Mouse (Mus musculus) cerebral cortex, adult 2 months (tissue): ENCODE results near the gene Tmem150a.

ENCODE experiments used
- WGBS: fragments of 180-500 bp; shearing (Covaris S2); methylation state at CpG from one replicate; pipeline ENCODE4 v1.1.7; 2018; 5-methylcytosine and 5-hydroxymethylcytosine counted together

The Tmem150a gene

DNA sequence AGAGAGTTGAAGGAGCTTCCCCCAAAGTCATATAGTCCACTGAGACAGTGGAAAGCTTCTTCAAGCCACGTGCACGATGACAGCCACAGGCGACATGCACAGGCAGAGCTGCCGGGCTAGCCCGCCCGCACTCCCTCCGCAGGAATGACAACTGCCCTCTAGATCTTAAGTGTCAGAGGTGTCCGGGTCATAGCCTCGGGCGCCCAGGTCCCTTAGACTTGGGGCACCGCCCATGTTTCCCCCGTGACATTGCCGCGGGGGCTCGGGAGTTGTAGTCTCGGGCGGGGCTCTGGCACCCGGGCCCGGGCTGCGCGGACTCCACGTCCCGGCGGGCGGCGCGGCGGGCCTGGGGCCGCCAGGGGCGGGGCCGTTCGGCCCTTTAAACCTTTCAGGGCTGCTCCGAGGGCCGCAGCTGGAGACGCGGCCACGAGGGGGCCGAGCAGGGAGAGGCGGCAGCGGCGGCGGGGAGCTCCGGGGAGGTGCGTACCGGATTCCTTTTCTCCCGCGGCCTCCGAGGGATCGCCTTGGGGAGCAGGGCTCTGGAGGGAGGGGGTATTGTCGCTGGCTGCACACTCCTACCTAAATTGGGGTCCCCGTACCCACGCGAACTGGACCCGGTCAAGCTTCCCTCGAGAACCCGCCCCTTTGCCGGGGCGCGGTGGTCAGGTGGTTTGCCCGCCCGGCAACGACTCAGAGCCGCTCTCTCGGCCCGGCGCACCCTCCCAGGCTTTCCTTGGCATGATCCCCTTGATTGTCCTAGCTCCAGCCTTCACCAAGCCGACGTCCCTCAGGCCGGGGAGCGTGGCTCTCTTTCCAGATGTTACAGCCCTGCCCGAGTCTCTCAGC lies at the start of gene Tmem150a:
TSS of gene Tmem150a (plus strand) at position 382 of the 846 bp plus-strand sequence.
- under 1% methylated on average over 70 of the region's 71 CpGs for WGBS

DNA sequence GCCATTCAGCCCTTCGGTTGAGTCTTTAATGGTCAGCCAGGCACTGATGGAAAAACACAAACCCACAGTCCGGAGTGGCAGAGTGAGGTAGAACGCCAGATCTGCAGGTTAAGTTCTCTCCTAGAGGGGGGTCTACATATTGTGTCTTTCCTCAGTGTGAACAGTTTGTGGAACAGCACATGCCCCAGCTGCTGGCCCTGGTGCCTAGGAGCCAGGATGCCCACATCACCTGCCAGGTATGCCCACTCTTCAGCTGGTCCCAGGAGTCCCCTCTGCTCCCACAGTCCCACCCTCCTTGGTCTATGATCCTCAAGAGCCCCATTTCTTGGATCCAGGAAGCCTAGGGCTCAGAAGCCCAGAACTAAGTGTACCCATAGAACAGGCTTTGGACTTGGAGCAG lies 43.0 kb upstream of the Tmem150a start:
- 93% methylated on average over 3 of the region's 3 CpGs for WGBS

DNA sequence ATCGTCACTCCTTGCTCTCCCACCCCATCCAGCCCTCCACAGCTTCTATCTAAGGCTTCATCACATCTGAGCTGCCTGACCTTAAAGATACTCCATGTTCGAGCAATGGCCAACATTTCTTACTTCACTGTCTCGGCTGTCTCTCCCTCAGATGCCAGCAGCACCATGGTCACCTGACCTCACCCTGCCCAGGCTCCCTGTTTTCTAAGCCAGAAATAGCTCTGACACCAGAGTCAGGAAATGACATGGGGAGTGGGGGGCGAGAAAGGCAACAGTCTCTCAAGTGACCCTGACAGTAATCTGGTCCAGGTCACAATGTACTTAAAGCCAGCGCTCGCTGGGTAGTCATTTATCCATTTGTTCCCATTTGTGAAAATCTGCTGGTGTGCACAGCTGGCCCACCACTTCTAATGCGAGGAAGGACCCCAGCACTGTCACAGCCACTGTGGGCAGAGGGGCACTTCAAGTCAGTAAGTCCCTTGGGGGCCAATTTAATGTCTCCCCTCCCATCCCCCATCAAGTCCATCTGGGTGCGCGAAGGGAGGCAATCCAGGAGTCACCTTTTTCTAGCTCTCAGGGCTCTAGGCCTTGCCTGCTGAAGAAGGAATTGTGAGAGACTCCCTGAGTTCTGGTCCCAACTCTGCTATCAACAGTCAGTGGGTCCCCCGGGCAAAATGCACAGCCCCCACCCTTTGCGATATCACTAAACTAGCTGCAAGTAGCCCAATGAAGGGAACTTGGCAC lies 42.0 kb upstream of the Tmem150a start:
- 90% methylated on average over 11 of the region's 11 CpGs for WGBS

DNA sequence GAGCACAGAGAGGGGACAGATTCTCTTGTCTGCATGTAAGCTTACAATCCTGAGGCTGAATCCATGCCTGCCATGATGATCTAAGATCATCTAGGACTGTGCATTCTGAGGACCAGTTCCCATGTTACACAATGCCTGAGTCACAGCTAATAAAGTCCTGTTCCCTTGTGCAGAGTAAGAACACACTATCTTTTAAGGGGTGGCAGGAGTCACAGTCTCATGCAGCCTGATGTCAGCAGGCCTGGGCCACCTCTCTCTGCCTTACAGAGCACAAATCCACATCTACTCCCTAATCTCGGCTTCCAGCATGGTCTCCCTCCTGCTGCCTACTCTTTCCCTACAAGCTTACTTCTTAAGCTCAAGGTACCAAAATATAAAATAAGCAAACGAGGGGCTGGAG lies 39.9 kb upstream of the Tmem150a start:
- 76% methylated on average over 2 of the region's 2 CpGs for WGBS

DNA sequence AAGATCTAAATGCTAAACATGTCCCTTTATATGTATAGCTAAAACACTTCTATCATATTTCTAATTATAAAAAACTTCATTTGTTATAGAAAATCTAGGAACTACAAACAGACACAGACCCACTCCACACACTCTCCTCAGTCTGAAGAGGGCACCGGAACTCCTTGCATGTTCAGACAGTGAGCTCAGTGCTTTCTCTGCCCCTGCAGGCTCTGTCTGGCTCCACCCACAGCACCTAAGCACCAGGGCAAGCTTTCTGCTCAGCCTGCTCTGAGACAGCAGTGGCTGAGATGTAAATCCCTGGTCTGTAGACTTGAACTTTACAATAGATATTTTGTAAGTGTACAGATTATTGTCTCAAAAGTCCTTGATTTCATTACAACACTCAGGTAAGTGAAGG lies 39.2 kb upstream of the Tmem150a start:
- WGBS = 87% methylated on average over 1 of the region's 1 CpGs

DNA sequence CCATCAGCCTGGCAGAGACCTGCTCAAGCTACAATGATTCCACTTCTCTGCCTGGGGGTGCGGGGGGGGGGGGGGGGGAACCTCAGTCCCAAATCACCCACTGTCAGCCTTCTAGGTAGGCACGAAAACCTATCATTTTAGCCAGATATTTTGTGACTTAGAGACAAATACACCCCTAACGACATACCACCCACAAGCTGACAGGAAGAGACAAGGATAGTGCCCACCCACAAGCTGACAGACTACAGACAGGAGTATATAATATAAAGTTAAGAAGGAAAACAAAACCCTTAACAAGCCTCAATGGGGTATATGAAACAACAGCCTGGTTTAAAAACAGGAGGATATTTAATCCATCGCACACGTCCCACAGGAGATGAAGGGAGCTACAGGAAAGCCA lies 36.8 kb upstream of the Tmem150a start:
- WGBS = 58% methylated on average over 5 of the region's 5 CpGs

DNA sequence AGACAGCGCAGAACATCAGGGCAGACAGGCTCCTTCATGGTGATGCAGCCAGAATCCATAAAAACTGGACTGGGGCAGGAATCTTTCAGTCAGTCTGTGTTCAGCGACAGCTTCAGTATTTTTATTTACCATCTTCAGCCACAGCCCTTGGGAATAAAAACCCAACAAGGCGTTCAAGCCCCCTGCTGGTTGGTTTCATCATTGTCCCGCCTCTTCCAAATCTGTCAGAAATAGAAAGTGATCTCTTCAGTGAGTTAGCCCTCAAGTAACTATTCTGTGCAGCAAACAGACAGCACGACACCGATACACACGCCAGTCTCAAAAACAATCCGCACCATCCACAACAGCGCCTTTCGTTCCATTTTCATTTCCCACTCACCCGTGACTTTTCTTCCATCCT lies 36.2 kb upstream of the Tmem150a start:
- WGBS = 67% methylated on average over 11 of the region's 11 CpGs

DNA sequence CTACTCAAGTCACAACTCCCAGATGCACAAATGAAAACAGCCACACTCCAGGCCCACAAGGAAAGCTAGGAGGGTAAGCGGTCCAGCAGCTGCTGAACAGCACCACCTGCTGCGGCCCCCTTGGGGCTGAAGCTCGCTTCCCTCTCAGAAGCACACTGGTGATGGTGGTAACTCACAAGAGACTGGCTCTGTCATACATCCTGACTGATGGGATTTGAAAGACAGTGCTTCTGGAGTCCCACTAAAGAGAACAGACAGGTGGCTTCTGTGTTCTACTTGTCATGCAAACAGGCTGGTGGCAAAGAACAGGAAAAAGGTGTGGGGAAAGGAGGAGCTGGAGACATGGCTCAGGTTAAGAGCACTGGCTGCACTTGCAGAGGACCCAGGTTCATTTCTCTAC lies 32.3 kb upstream of the Tmem150a start:
- WGBS = 95% methylated on average over 3 of the region's 3 CpGs

DNA sequence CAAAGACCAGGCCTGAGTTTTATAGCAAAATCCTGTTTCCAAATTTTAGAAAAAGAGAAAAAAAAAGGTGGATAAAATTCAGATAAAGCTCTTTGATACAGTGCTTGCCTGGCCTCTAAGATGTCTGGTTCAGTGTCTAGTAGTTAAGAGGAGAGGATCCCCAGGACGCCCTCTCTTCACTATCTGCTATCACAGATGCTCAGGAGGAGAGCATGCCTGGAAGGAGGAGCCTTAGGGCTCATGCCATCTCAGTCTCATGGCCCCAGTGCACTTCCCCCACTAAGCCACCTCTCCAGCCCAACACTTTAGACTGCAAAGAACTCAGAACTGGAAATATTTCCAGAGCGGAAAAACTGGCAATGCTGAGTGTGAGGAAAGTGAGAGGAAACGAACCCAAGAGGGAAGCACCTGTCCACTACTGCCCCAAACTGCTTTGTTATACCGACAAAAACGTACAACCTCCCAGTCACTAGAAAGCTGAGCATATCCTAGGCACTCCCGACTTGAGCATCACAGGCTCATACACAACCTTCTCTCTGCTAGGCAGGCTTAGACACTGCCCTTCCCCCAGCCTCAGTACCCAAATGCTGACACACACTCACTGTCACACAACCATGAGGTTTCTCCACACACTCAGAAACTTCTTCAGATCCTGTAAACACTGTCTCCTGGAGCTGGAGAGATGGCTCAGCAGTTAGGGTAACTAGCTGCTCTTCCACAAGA lies 31.3 kb upstream of the Tmem150a start:
- WGBS = 95% methylated on average over 6 of the region's 6 CpGs

DNA sequence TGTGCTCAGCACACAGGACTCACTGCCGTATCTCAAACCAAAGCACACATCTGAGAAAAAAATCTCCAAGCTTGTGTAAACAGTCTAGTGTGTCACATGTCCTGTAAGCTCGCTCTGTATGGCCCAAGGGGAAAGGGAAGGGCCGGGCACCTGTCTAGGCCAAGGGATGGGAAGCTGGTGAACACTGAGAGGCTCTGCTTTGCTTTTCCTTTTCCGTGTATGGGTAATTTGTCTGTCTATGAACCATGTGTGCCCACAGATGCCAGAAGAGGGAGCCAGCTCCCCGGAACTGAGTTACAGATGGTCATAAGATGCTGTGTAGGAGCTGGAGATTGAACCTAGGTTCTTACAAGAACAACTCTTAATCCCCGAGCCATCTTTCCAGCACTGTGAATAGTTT lies 29.0 kb upstream of the Tmem150a start:
- WGBS = 55% methylated on average over 6 of the region's 6 CpGs

DNA sequence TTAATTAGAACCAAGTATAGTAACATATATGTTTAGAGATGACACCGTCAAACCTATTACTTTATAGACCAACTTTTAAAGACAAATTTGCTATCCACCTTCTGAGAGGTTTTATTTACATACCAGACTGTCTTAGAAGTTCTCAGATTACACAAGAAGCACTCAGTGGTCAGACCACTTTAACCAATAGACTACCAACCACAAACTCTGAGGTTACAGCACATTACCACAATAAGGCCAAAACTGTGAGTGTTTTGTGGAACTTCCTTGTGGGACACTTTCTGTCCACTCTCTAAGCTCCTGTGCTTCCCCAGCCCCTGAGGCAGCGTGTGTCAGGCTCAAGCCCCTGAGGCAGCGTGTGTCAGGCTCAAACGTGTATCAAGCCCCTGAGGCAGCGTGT lies 26.2 kb upstream of the Tmem150a start:
- WGBS = 92% methylated on average over 5 of the region's 5 CpGs

DNA sequence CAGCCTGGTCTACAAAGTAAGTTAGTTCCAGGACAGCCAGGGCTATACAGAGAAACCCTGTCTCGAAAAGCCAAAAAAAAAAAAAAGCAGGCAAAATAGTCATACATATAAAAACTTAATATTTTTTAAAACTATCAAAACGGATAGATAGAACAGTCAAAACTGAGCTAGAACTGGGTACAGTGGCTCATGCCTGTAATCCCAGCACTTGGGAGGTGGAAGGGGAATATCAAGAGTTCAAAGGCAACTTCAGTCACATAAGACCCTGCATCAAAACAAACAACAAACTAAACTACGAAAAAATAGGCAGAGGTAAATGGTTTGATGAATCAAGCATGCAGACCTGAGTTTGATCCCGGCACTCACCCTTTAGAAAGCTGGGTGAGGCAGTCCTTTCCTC lies 25.1 kb upstream of the Tmem150a start:
- 94% methylated on average over 4 of the region's 4 CpGs for WGBS

DNA sequence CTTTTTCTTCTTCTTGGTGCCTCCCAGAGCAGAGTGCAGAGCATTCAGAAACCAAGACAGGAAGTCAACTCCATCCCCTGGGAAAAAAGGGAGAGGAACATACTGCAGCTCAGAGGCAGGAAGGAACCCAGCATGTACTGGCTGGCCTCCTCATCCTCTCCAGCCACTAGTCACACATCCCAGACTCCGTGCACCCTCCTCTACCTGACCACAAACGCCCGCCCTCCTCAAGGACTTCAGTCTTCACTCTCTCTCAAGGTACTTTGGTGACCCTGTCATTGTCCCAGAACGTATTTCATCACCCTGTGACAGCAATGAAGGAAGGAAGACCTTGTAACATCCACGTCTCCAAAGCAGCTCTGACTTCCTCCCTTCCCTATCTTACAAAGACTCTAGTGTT lies 22.1 kb upstream of the Tmem150a start:
- WGBS = 79% methylated on average over 5 of the region's 5 CpGs

DNA sequence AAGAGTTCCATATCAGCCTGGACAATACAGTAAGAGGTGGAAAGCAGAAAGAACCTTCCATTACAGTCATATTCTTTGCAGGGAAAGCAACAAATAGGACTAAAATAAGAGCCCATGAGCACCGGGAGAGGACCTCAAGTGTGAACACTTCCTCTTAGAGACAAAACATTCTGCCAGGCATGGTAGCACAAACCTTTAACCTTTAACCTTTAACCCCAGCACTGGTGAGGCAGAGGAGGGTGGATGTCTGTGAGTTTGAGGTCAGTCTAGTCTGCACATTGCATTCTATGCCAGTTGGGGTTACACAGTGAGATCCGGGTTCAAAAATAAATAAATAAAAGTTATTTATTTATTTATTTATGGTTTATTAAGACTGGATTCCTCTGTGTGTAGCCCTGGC lies 14.8 kb upstream of the Tmem150a start:
- 69% methylated on average over 2 of the region's 2 CpGs for WGBS

DNA sequence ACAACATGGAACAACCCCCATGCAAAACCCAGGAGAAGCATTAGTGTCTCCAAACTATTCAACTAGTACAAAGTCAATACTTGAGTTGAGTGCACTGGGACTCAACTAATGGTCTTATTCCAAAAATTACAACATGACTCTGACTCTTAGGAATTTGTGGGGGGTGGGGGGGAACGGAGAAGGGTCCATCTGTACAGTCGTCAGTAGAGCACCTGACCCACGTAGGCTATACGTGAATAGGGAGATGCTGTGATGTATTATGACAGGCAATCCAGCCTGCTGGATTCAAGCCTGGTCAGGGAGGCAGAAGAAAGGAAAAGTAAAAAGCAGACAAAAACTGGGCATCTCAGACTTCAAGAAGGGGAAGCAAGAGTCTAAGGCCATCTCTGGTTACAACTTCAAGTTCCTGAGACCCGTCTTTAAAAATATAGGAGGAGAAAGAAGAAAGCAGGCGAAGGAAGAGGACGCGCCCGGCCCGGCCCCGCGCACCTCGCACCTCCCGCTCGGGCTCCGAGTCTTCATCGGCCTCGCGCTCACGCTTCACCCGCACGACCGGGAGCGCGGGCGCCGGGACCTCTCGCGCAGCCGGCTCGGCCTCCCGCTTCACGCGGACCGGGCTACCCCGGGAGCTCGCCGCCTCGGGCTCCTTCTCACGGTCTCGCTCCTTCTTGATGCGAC lies 10.7 kb upstream of the Tmem150a start:
- WGBS = 1% methylated on average over 42 of the region's 42 CpGs

DNA sequence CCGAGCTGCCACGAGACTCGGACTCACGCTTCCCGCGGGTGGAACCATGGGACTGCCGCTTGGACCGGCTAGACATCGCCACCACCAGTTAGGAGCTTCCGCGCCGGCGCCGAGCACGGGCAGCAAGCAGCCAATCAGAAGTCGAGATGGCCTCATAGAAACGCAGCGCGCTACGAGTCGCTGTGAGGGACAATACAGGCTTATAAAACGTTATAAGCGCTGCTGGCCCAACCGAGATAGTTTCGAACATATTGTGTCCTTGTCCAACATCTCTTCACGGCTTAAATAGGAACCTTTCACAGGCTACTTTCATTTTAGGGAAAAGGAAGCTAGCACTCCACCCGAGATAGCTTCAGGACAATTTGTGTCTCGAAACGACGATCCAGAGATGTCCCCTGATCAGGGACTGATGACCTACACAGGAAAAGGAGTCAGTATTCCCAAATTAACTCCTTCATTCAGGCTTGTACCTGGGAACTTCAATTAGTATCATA lies 10.1 kb upstream of the Tmem150a start, which contains the start of gene Usp39:
TSS of gene Usp39 (minus strand) at position 111 of the 494 bp plus-strand sequence.
- WGBS = 1% methylated on average over 30 of the region's 30 CpGs

DNA sequence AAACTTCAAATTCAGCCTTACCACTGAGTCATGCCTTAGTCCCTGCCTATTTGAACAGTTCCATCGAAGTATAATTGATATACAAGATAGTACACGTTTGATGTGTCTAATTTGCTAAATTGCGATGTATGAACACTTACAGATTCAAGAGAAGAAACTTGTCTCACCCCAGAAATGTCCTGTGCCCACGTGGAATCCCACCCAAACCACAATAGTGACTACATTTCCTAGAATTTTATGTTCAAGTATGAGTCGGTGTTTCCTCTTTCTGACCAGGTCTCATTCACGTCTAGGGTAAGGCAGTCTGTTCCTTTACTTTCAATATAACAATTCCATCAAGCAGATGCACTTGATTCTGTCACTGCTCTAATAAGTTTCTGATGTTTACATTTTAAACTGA lies 9.6 kb upstream of the Tmem150a start:
- 46% methylated on average over 6 of the region's 6 CpGs for WGBS

DNA sequence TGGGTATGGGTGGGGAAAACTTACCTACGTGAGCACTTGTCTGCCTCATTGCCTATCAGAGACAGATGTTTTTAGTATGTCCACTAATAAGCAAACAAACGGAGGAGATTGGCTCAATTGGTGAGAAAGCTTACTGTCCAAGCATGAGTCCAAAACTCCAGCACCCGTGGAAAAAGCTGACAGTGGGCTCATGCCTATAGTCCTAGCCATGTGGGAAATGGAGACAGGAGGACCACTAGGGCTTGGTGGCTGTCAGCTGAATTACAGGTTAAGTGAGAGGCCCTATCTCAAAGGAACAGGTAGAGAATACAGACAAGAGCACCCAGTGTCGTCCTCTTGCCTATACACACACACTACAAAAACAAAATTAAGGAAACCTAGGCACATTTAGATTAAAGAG lies 9.0 kb upstream of the Tmem150a start:
- WGBS = 82% methylated on average over 4 of the region's 4 CpGs

DNA sequence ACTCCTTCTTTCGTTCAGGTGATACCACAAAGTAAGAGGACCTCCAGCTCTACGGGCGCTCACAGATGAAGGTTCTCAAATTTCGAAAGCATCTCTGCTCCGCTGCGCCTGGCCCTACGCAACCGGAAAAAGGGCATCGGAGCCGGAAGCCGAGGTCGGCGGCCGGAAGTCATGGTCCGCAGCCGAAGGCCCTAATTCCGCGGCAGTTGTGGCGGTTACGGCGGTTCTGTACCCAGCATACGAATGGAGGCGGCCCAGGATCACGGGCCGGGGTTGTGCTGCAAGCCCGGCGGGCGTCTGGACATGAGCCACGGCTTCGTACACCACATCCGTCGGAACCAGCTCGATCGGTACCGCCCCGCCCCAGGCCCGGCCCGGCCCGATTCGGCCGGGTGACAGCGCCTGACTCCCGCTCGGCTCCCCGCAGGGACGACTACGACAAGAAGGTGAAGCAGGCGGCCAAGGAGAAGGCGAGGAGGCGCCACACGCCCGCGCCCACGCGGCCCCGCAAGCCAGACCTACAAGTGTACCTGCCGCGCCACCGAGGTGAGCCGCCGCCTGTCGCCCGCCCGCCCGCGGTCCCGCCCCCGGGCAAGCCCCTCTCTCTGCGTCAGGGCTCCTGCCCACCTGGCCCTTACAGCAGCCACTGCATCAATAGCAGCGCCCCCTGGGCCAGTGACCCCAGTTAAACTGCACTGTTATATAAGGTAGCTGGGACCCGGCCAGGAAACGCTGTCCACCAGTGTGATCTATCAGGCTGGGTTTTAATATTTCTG lies 7.9 kb upstream of the Tmem150a start, which contains the start of gene 0610030E20Rik:
TSS of gene 0610030E20Rik (plus strand) at position 152 of the 776 bp plus-strand sequence.
- under 1% methylated on average over 69 of the region's 72 CpGs for WGBS

DNA sequence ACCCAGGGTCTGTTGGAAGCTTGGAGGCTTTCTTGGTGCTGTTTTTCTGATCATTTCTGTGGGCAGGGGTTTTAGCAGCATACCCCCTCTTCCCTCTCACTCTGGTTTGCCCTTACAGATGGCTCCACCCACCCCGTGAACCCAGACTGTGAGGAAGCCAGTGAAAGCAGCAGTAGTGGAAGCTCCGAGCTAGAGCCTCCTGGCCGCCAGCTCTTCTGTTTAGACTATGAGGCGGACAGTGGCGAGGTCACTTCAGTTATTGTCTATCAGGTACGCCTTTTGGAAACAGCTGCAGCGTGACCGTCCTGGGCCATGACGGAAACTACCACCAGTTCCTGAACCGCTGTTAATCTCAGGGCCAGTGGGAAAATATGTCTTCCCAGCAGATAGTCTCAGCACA lies 6.8 kb upstream of the Tmem150a start:
- WGBS = 72% methylated on average over 10 of the region's 10 CpGs

DNA sequence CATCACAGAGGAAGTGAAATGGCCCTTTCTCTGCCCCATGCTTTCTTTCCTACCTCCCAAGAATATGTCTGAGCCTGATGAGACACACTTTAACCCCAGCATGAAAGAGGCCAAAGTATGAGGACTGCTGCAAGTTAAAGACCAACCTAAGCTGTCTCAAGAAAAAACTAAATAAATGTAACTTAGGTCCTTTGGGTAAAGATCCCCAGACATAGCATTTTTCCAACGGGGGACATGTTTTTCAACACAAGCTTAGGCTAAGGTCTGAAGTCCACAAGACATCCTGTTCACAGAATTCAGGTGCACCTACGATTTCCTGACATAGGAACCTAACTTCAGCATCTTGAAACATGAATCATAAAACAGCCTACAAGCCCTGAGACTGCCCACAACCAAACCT lies 5.0 kb upstream of the Tmem150a start:
- 79% methylated on average over 2 of the region's 2 CpGs for WGBS
